Mouse (Mus musculus) MEL (cell line): Measurements from ENCODE around the gene Sez6l. TPM values are rescaled to one million over a fixed set of nuclear protein-coding genes. Genes with fewer than 3 reads are reported as not detected.

Experiments
- DNase-seq: peaks from one replicate; pipeline ENCODE4 v3.0.0; 2011; ENCODE audit warnings: low read depth, low spot score
- H3K27ac ChIP-seq: 2 replicates; pipeline ENCODE4 v1.5.1; 2012; ENCODE audit warnings: low read depth, mild to moderate bottlenecking, control low read depth, low read length, moderate library complexity; ENCODE audit not compliant: control insufficient read depth
- H3K27me3 ChIP-seq, 2 experiments: fragments of 150-350 bp in 1 of 2; sonication (generic) in 1 of 2; 2 replicates each; pipeline ENCODE4 v1.6.1; 2012; ENCODE audit warnings: low read length in 2 of 2, mild to moderate bottlenecking in 2 of 2, improper control_type of control experiment in 1 of 2, moderate library complexity in 1 of 2; ENCODE audit not compliant: insufficient read depth in 2 of 2, control insufficient read depth in 1 of 2
- H3K36me3 ChIP-seq, 2 experiments: 2 replicates each; pipeline ENCODE4 v1.6.1; 2012 to 2014; ENCODE audit warnings: low read length in 2 of 2, improper control_type of control experiment in 1 of 2, inconsistent platforms in 1 of 2, mild to moderate bottlenecking in 1 of 2; ENCODE audit not compliant: insufficient read depth in 2 of 2, control insufficient read depth in 1 of 2
- H3K4me1 ChIP-seq, 2 experiments: fragments of 150-350 bp in 1 of 2; sonication (generic) in 1 of 2; 2 replicates each; pipeline ENCODE4 v1.6.1; 2012; ENCODE audit warnings: low read length in 2 of 2, improper control_type of control experiment in 1 of 2, mild to moderate bottlenecking in 1 of 2; ENCODE audit not compliant: insufficient read depth in 2 of 2, control insufficient read depth in 1 of 2
- H3K4me3 ChIP-seq, 2 experiments: fragments of 150-350 bp in 1 of 2; sonication (generic) in 1 of 2; 2 replicates each; pipeline ENCODE4 v1.5.1; 2012; ENCODE audit warnings: low read depth in 2 of 2, low read length in 2 of 2, mild to moderate bottlenecking in 2 of 2, moderate library complexity in 2 of 2, control low read depth in 1 of 2, improper control_type of control experiment in 1 of 2; ENCODE audit not compliant: control insufficient read depth in 1 of 2, insufficient read depth in 1 of 2
- H3K79me2 ChIP-seq: 2 replicates; pipeline ENCODE4 v1.6.1; 2012; ENCODE audit warnings: mild to moderate bottlenecking, low read length, moderate library complexity; ENCODE audit not compliant: control insufficient read depth, poor library complexity, insufficient read depth
- H3K9ac ChIP-seq: 2 replicates; pipeline ENCODE4 v1.6.1; 2012; ENCODE audit warnings: low read depth, mild to moderate bottlenecking, control low read depth, low read length, moderate library complexity; ENCODE audit not compliant: control insufficient read depth, poor library complexity, severe bottlenecking
- H3K9me3 ChIP-seq: fragments of 150-350 bp; sonication (generic); replicated peaks from 2 replicates; pipeline ENCODE4 v1.6.1; 2012; ENCODE audit warnings: mild to moderate bottlenecking, low read length, improper control_type of control experiment, moderate library complexity; ENCODE audit not compliant: insufficient read depth
- BHLHE40 ChIP-seq: IDR thresholded peaks from 2 replicates; pipeline ENCODE4 v1.6.1; 2012; ENCODE audit warnings: low read depth, mild to moderate bottlenecking, inconsistent platforms, low read length, improper control_type of control experiment, borderline replicate concordance
- EP300 ChIP-seq, 2 experiments: IDR thresholded peaks; 2 replicates each; pipeline ENCODE4 v1.6.1; 2011; ENCODE audit warnings: improper control_type of control experiment in 2 of 2, low read length in 2 of 2, low read depth in 1 of 2, mild to moderate bottlenecking in 1 of 2
- GATA1 ChIP-seq: IDR thresholded peaks from 2 replicates; pipeline ENCODE4 v1.6.1; 2011; ENCODE audit warnings: low read depth, low read length, improper control_type of control experiment
- HCFC1 ChIP-seq: IDR thresholded peaks from 2 replicates; pipeline ENCODE4 v1.6.1; 2012; ENCODE audit warnings: low read depth, mild to moderate bottlenecking, inconsistent platforms, low read length, improper control_type of control experiment, moderate library complexity
- JUND ChIP-seq: IDR thresholded peaks from 2 replicates; pipeline ENCODE4 v1.6.1; 2011; ENCODE audit warnings: low read depth, mild to moderate bottlenecking, improper control_type of control experiment, low read length
- MAFK ChIP-seq: IDR thresholded peaks from 2 replicates; pipeline ENCODE4 v1.6.1; 2011; ENCODE audit warnings: low read depth, mild to moderate bottlenecking, low read length, improper control_type of control experiment, borderline replicate concordance
- MAX ChIP-seq: IDR thresholded peaks from 2 replicates; pipeline ENCODE4 v1.6.1; 2011; ENCODE audit warnings: low read length, improper control_type of control experiment
- MAZ ChIP-seq: IDR thresholded peaks from 2 replicates; pipeline ENCODE4 v1.6.1; 2012; ENCODE audit warnings: low read depth, mild to moderate bottlenecking, inconsistent platforms, low read length, improper control_type of control experiment
- MXI1 ChIP-seq: IDR thresholded peaks from 2 replicates; pipeline ENCODE4 v1.6.1; 2011; ENCODE audit warnings: mild to moderate bottlenecking, low read depth, low read length, improper control_type of control experiment
- MYB ChIP-seq: IDR thresholded peaks from 2 replicates; pipeline ENCODE4 v1.6.1; 2011; ENCODE audit warnings: mild to moderate bottlenecking, low read depth, low read length, improper control_type of control experiment
- MYC ChIP-seq: IDR thresholded peaks from 2 replicates; pipeline ENCODE4 v1.6.1; 2011; ENCODE audit warnings: low read depth, mild to moderate bottlenecking, low read length, improper control_type of control experiment, moderate library complexity
- NRF1 ChIP-seq: IDR thresholded peaks from 2 replicates; pipeline ENCODE4 v1.6.1; 2014; ENCODE audit warnings: low read depth, mild to moderate bottlenecking, inconsistent platforms, low read length, improper control_type of control experiment, moderate library complexity; ENCODE audit not compliant: poor library complexity, insufficient read depth, severe bottlenecking
- POLR2A ChIP-seq, 2 experiments: IDR thresholded peaks; 2 replicates each; pipeline ENCODE4 v1.6.1; 2011 to 2012; ENCODE audit warnings: low read length in 2 of 2, mild to moderate bottlenecking in 2 of 2, control low read depth in 1 of 2, improper control_type of control experiment in 1 of 2, low read depth in 1 of 2, moderate library complexity in 1 of 2; ENCODE audit not compliant: control insufficient read depth in 1 of 2, insufficient read depth in 1 of 2, poor library complexity in 1 of 2
- POLR2AphosphoS5 ChIP-seq: IDR thresholded peaks from 2 replicates; pipeline ENCODE4 v1.6.1; 2012; ENCODE audit warnings: low read depth, borderline replicate concordance, mild to moderate bottlenecking, inconsistent platforms, low read length, moderate library complexity, mixed read lengths
- RAD21 ChIP-seq: IDR thresholded peaks from 2 replicates; pipeline ENCODE4 v1.6.1; 2011; ENCODE audit warnings: mild to moderate bottlenecking, low read depth, low read length, improper control_type of control experiment
- RCOR1 ChIP-seq: IDR thresholded peaks from 2 replicates; pipeline ENCODE4 v1.6.1; 2012; ENCODE audit warnings: low read depth, mild to moderate bottlenecking, inconsistent platforms, low read length, improper control_type of control experiment
- SIN3A ChIP-seq: IDR thresholded peaks from 2 replicates; pipeline ENCODE4 v1.6.1; 2012; ENCODE audit warnings: low read length, improper control_type of control experiment, inconsistent platforms
- SMC3 ChIP-seq: IDR thresholded peaks from 2 replicates; pipeline ENCODE4 v1.6.1; 2011; ENCODE audit warnings: low read depth, low read length, improper control_type of control experiment
- TBP ChIP-seq: IDR thresholded peaks from 2 replicates; pipeline ENCODE4 v1.8.0; 2011; ENCODE audit warnings: low read depth, low read length, improper control_type of control experiment
- TCF12 ChIP-seq: IDR thresholded peaks from 2 replicates; pipeline ENCODE4 v1.6.1; 2014; ENCODE audit warnings: low read depth, mild to moderate bottlenecking, inconsistent platforms, low read length, improper control_type of control experiment, moderate library complexity
- UBTF ChIP-seq: IDR thresholded peaks from 2 replicates; pipeline ENCODE4 v1.6.1; 2012; ENCODE audit warnings: low read depth, mild to moderate bottlenecking, inconsistent platforms, low read length, improper control_type of control experiment, moderate library complexity, borderline replicate concordance; ENCODE audit not compliant: insufficient read depth
- USF1 ChIP-seq: IDR thresholded peaks from 2 replicates; pipeline ENCODE4 v1.6.1; 2014; ENCODE audit warnings: low read depth, mild to moderate bottlenecking, inconsistent platforms, low read length, improper control_type of control experiment, moderate library complexity
- ZC3H11A ChIP-seq: IDR thresholded peaks from 2 replicates; pipeline ENCODE4 v1.6.1; 2012; ENCODE audit warnings: low read depth, mild to moderate bottlenecking, inconsistent platforms, low read length, improper control_type of control experiment
- ZKSCAN1 ChIP-seq: IDR thresholded peaks from 2 replicates; pipeline ENCODE4 v1.6.1; 2012; ENCODE audit warnings: low read depth, mild to moderate bottlenecking, inconsistent platforms, low read length, improper control_type of control experiment, moderate library complexity
- ZNF384 ChIP-seq: IDR thresholded peaks from 2 replicates; pipeline ENCODE4 v1.6.1; 2012; ENCODE audit warnings: low read depth, mild to moderate bottlenecking, inconsistent platforms, low read length, improper control_type of control experiment
- polyA plus RNA-seq, 2 experiments: library from polyadenylated mRNA; stranded (reverse) in 1 of 2; unstranded in 1 of 2; fragments of >175 nt in 1 of 2; fragments of >200 nt in 1 of 2; gene quantifications; 2 replicates each; pipeline versions ENCODE4 v1.2.1 to v1.2.4; 2012; ENCODE audit warnings: low replicate concordance in 2 of 2, low read depth in 1 of 2; ENCODE audit not compliant: insufficient read length in 2 of 2, insufficient read depth in 1 of 2, missing spikeins in 1 of 2
- total RNA-seq: library from RNA; depleted of rRNA; stranded (reverse); fragments of 300-350 nt; gene quantifications from 2 replicates; pipeline ENCODE4 v1.2.3, GENCODE M21; 2012

The Sez6l gene
- total and polyA plus RNA-seq, 3 experiments = not detected

- no peaks in the 10 kb centered on the region for H3K27me3 ChIP-seq
- no peak overlapping the region for H3K9ac ChIP-seq
- H3K4me1 ChIP-seq = no peaks in the 10 kb centered on the region
- TF ChIP-seq NRF1 = no peak
- no peak for TF ChIP-seq HCFC1
- TF ChIP-seq MYC = no peak
- no peak for TF ChIP-seq USF1
- TF ChIP-seq RAD21 = no peak
- TF ChIP-seq BHLHE40 = no peak
- no peak for TF ChIP-seq SIN3A
- no peak for TF ChIP-seq ZKSCAN1
- no peak for TF ChIP-seq SMC3
- no peak for TF ChIP-seq MAZ
- no peaks in the 10 kb centered on the region for H3K36me3 ChIP-seq
- no peaks in the 10 kb centered on the region for H3K79me2 ChIP-seq
- no peaks in the 10 kb centered on the region for H3K9me3 ChIP-seq
- H3K4me3 ChIP-seq = no peak overlapping the region
- no peak overlapping the region for H3K27ac ChIP-seq
- DNase-seq = no peak
Observed at GRCm38 (mm10) chr5:112488101-112488776, 88.7 kb downstream of the Sez6l start.

GRCm38 (mm10) chr5:112487504-112487903 is 89.5 kb downstream of the Sez6l start:
- Histone ChIP-seq H3K79me2 (no peaks in the 10 kb centered on the region), H3K27ac (no peak overlapping the region), H3K4me1 (no peaks in the 10 kb centered on the region), H3K9me3 (no peaks in the 10 kb centered on the region), H3K27me3 (no peaks in the 10 kb centered on the region), H3K36me3 (no peaks in the 10 kb centered on the region), H3K9ac (no peak overlapping the region), H3K4me3 (no peak overlapping the region)
- DNase-seq = no peak
- TF ChIP-seq POLR2AphosphoS5 (no peak), MXI1 (no peak), MAFK (no peak), USF1 (no peak), MYC (no peak), TCF12 (no peak)

GRCm38 (mm10) chr5:112486415-112486814 is 90.6 kb downstream of the Sez6l start:
- H3K27ac ChIP-seq = no peak overlapping the region
- H3K79me2 ChIP-seq = no peaks in the 10 kb centered on the region
- H3K4me1 ChIP-seq = no peaks in the 10 kb centered on the region
- H3K36me3 ChIP-seq = no peaks in the 10 kb centered on the region
- no peaks in the 10 kb centered on the region for H3K27me3 ChIP-seq
- TF ChIP-seq JUND (no peak), ZC3H11A (no peak), UBTF (no peak), MAX (no peak), GATA1 (no peak), ZNF384 (no peak), BHLHE40 (no peak), POLR2AphosphoS5 (no peak), RCOR1 (no peak), POLR2A (IDR thresholded peaks at IDR 0.05; ENCODE audit: control insufficient read depth in 1 of 2, insufficient read depth in 1 of 2, low read depth in 1 of 2, low read length in 2 of 2, poor library complexity in 1 of 2) (no peak), NRF1 (no peak), MYB (no peak), EP300 (IDR thresholded peaks at IDR 0.05; ENCODE audit: low read depth in 1 of 2, low read length in 2 of 2) (no peak), TBP (no peak)
- H3K9me3 ChIP-seq = no peaks in the 10 kb centered on the region
- no peak overlapping the region for H3K9ac ChIP-seq
- no peak overlapping the region for H3K4me3 ChIP-seq
- DNase-seq = no peak
